Mouse (Mus musculus) spleen, postnatal 14 days (tissue): ENCODE measurements around the gene Fxyd7.
A peak's percentile ranks its signal among the peaks of the same experiment; 100 is the strongest.

Experiments used
- DNase-seq, 2 experiments: peaks; one replicate each; pipeline ENCODE4 v3.0.0; 2021 to 2022; ENCODE audit warnings: low spot score in 2 of 2

The Fxyd7 gene

GRCm38 (mm10) chr7:31052251-31052635 is 976 bp upstream of the Fxyd7 start:
- no peak for DNase-seq

GRCm38 (mm10) chr7:31050921-31051320 is 346 bp downstream of the Fxyd7 start:
- no peak for DNase-seq

GRCm38 (mm10) chr7:31050487-31050886 is 780 bp downstream of the Fxyd7 start:
- DNase-seq, result no peak

GRCm38 (mm10) chr7:31049846-31050281 is 1.4 kb downstream of the Fxyd7 start:
- no peak for DNase-seq

GRCm38 (mm10) chr7:31049135-31049845 is 2.0 kb downstream of the Fxyd7 start:
- no peak for DNase-seq

- no peak for DNase-seq
Observed at GRCm38 (mm10) chr7:31042431-31042910, 8.8 kb downstream of the Fxyd7 start, which contains the start of gene Fxyd5. Fxyd5 (minus strand) TSS chr7:31042481.

GRCm38 (mm10) chr7:31041662-31042315 is 9.5 kb downstream of the Fxyd7 start:
- DNase-seq, result peak; percentile 24 to 33

- no peak for DNase-seq
Observed at GRCm38 (mm10) chr7:31041023-31041407, 10.3 kb downstream of the Fxyd7 start.

- no peak for DNase-seq
Observed at GRCm38 (mm10) chr7:31040281-31041022, 10.8 kb downstream of the Fxyd7 start.

GRCm38 (mm10) chr7:31039011-31039410 is 12.3 kb downstream of the Fxyd7 start:
- DNase-seq, result no peak

- no peak for DNase-seq
Observed at GRCm38 (mm10) chr7:31037675-31038074, 13.6 kb downstream of the Fxyd7 start.

GRCm38 (mm10) chr7:31036917-31037316 is 14.3 kb downstream of the Fxyd7 start:
- DNase-seq, result no peak

- DNase-seq, result no peak
Observed at GRCm38 (mm10) chr7:31035291-31035690, 16.0 kb downstream of the Fxyd7 start.

- peak in 1 of 2 experiments; percentile 43 for DNase-seq
Observed at GRCm38 (mm10) chr7:31034789-31035188, 16.5 kb downstream of the Fxyd7 start.

GRCm38 (mm10) chr7:31033409-31034165 is 17.7 kb downstream of the Fxyd7 start:
- DNase-seq, result peak in 1 of 2 experiments; percentile 36

- no peak for DNase-seq
Observed at GRCm38 (mm10) chr7:31031731-31032130, 19.5 kb downstream of the Fxyd7 start.

- DNase-seq, result no peak
Observed at GRCm38 (mm10) chr7:31030717-31031116, 20.6 kb downstream of the Fxyd7 start.

- no peak for DNase-seq
Observed at GRCm38 (mm10) chr7:31028609-31029008, 22.7 kb downstream of the Fxyd7 start.

GRCm38 (mm10) chr7:31017104-31017901 is 34.0 kb downstream of the Fxyd7 start:
- DNase-seq, result no peak

- no peak for DNase-seq
Observed at GRCm38 (mm10) chr7:31012971-31013370, 38.3 kb downstream of the Fxyd7 start.

- no peak for DNase-seq
Observed at GRCm38 (mm10) chr7:31008889-31009288, 42.4 kb downstream of the Fxyd7 start.
